Mouse (Mus musculus) limb, embryonic 12.5 days (tissue): ENCODE results near the gene Gch1. TPM values are rescaled to one million over a fixed set of nuclear protein-coding genes. Genes with fewer than 3 reads are reported as not detected.

Experiments used
- ATAC-seq: fragments of 200-750 bp; cut with Nextera tagmentation; 2 replicates; pipeline ENCODE4 v1.8.0; 2017; ENCODE audit warnings: low read depth, moderate TSS enrichment; ENCODE audit not compliant: insufficient number of reproducible peaks, insufficient read depth, low FRiP score, low TSS enrichment
- H3K27ac ChIP-seq: fragments of 300-500 bp; sonication (generic); 2 replicates; pipeline ENCODE4 v1.5.1; 2016; ENCODE audit warnings: mild to moderate bottlenecking, moderate library complexity
- H3K27me3 ChIP-seq: fragments of 300-500 bp; sonication (generic); 2 replicates; pipeline ENCODE4 v1.6.1; 2016; ENCODE audit warnings: mild to moderate bottlenecking, moderate library complexity
- H3K36me3 ChIP-seq: fragments of 300-500 bp; sonication (generic); 2 replicates; pipeline ENCODE4 v1.6.1; 2016; ENCODE audit warnings: mild to moderate bottlenecking, moderate library complexity
- H3K4me1 ChIP-seq: fragments of 300-500 bp; sonication (generic); replicated peaks from 2 replicates; pipeline ENCODE4 v1.6.1; 2016
- H3K4me2 ChIP-seq: fragments of 300-500 bp; sonication (generic); 2 replicates; pipeline ENCODE4 v1.6.1; 2016; ENCODE audit warnings: mild to moderate bottlenecking, moderate library complexity
- H3K4me3 ChIP-seq: fragments of 300-500 bp; sonication (generic); replicated peaks from 2 replicates; pipeline ENCODE4 v1.5.1; 2016; ENCODE audit warnings: mild to moderate bottlenecking
- H3K9ac ChIP-seq: fragments of 300-500 bp; sonication (generic); replicated peaks from 2 replicates; pipeline ENCODE4 v1.6.1; 2016; ENCODE audit warnings: mild to moderate bottlenecking, moderate library complexity
- H3K9me3 ChIP-seq: fragments of 300-500 bp; sonication (generic); 2 replicates; pipeline ENCODE4 v1.6.1; 2016; ENCODE audit warnings: mild to moderate bottlenecking, moderate library complexity
- WGBS: fragments of 180-500 bp; shearing (Covaris S2); methylation state at CpG from one replicate; pipeline ENCODE4 v1.1.7; 2016; 5-methylcytosine and 5-hydroxymethylcytosine counted together
- polyA plus RNA-seq: library from polyadenylated mRNA; unstranded; fragments of >200 nt; fragmentation: Nextera tagmentation; extraction: Ambion mirVana; gene quantifications from 2 replicates; pipeline ENCODE4 v1.2.1, GENCODE M21; 2016

Gene Gch1
- polyA plus RNA-seq, 1 experiment from 2014 or later = 1.3 TPM

GRCm38 (mm10) chr14:47197340-47197739 is 8.1 kb upstream of the Gch1 start:
- H3K4me3 ChIP-seq = no peak overlapping the region
- no peak overlapping the region for H3K4me2 ChIP-seq
- 97% methylated on average over 3 of the region's 3 CpGs for WGBS
- no peak for ATAC-seq
- H3K27ac ChIP-seq = no peak overlapping the region
- H3K9ac ChIP-seq = no peak overlapping the region
- H3K9me3 ChIP-seq = peaks cover 4% of the 10 kb centered on the region; the same call in 1 of the 2 replicates
- no peaks in the 10 kb centered on the region for H3K27me3 ChIP-seq
- no peaks in the 10 kb centered on the region for H3K4me1 ChIP-seq
- no peaks in the 10 kb centered on the region for H3K36me3 ChIP-seq

GRCm38 (mm10) chr14:47196711-47197110 is 7.5 kb upstream of the Gch1 start:
- no peak overlapping the region for H3K4me3 ChIP-seq
- no peaks in the 10 kb centered on the region for H3K36me3 ChIP-seq
- 81% methylated on average over 8 of the region's 8 CpGs for WGBS
- peaks cover 4% of the 10 kb centered on the region; the same call in 1 of the 2 replicates for H3K9me3 ChIP-seq
- H3K27ac ChIP-seq = no peak overlapping the region
- H3K4me2 ChIP-seq = no peak overlapping the region
- H3K27me3 ChIP-seq = no peaks in the 10 kb centered on the region
- no peaks in the 10 kb centered on the region for H3K4me1 ChIP-seq
- H3K9ac ChIP-seq = no peak overlapping the region
- ATAC-seq = no peak

GRCm38 (mm10) chr14:47194096-47194495 is 4.9 kb upstream of the Gch1 start:
- no peaks in the 10 kb centered on the region for H3K4me1 ChIP-seq
- no peak for ATAC-seq
- peaks cover under 1% of the 10 kb centered on the region; the same call in 1 of the 2 replicates for H3K27me3 ChIP-seq
- no peaks in the 10 kb centered on the region for H3K36me3 ChIP-seq
- H3K27ac ChIP-seq = no peak overlapping the region
- 43% methylated on average over 4 of the region's 4 CpGs for WGBS
- no peak overlapping the region for H3K4me3 ChIP-seq
- H3K9me3 ChIP-seq = peaks cover 4% of the 10 kb centered on the region; the same call in 1 of the 2 replicates
- H3K9ac ChIP-seq = no peak overlapping the region
- H3K4me2 ChIP-seq = no peak overlapping the region

GRCm38 (mm10) chr14:47193506-47193905 is 4.3 kb upstream of the Gch1 start:
- Histone ChIP-seq H3K4me3 (no peak overlapping the region), H3K27me3 (peaks cover 6% of the 10 kb centered on the region), H3K4me1 (peaks cover 4% of the 10 kb centered on the region), H3K36me3 (no peaks in the 10 kb centered on the region), H3K27ac (no peak overlapping the region), H3K9me3 (peaks cover 4% of the 10 kb centered on the region; the same call in 1 of the 2 replicates), H3K4me2 (no peak overlapping the region), H3K9ac (no peak overlapping the region)
- 79% methylated on average over 6 of the region's 6 CpGs for WGBS
- no peak for ATAC-seq

GRCm38 (mm10) chr14:47191861-47192260 is 2.6 kb upstream of the Gch1 start:
- Histone ChIP-seq H3K9me3 (peaks cover 4% of the 10 kb centered on the region; the same call in 1 of the 2 replicates), H3K27me3 (peaks cover 21% of the 10 kb centered on the region), H3K9ac (no peak overlapping the region), H3K4me1 (peaks cover 5% of the 10 kb centered on the region), H3K36me3 (no peaks in the 10 kb centered on the region), H3K4me3 (no peak overlapping the region), H3K4me2 (no peak overlapping the region), H3K27ac (no peak overlapping the region)
- 40% methylated on average over 5 of the region's 5 CpGs for WGBS
- no peak for ATAC-seq

- WGBS = 77% methylated on average over 4 of the region's 4 CpGs
- H3K4me2 ChIP-seq = no peak overlapping the region
- peaks cover 5% of the 10 kb centered on the region for H3K4me1 ChIP-seq
- peaks cover 21% of the 10 kb centered on the region for H3K27me3 ChIP-seq
- no peak overlapping the region for H3K9ac ChIP-seq
- no peak overlapping the region for H3K27ac ChIP-seq
- no peak overlapping the region for H3K4me3 ChIP-seq
- no peak for ATAC-seq
- H3K36me3 ChIP-seq = no peaks in the 10 kb centered on the region
- H3K9me3 ChIP-seq = no peaks in the 10 kb centered on the region
Observed at GRCm38 (mm10) chr14:47190626-47191025, 1.4 kb upstream of the Gch1 start.

GRCm38 (mm10) chr14:47189635-47189955 is 382 bp upstream of the Gch1 start:
- no peaks in the 10 kb centered on the region for H3K9me3 ChIP-seq
- no peak overlapping the region for H3K27ac ChIP-seq
- peak overlapping the region; percentile 100 for H3K4me2 ChIP-seq
- H3K36me3 ChIP-seq = no peaks in the 10 kb centered on the region
- 13% methylated on average over 8 of the region's 8 CpGs for WGBS
- H3K4me3 ChIP-seq = peak overlapping the region; percentile 78
- H3K9ac ChIP-seq = no peak overlapping the region
- H3K27me3 ChIP-seq = peaks cover 21% of the 10 kb centered on the region
- ATAC-seq = peak; percentile 17; the same call in 1 of the 2 replicates
- H3K4me1 ChIP-seq = peaks cover 5% of the 10 kb centered on the region

- peaks cover 21% of the 10 kb centered on the region for H3K27me3 ChIP-seq
- no peaks in the 10 kb centered on the region for H3K9me3 ChIP-seq
- H3K4me2 ChIP-seq = peak overlapping the region; percentile 100
- no peaks in the 10 kb centered on the region for H3K36me3 ChIP-seq
- 0 out of 2 replicates have a peak, but pooled peaks have one; percentile 32 for ATAC-seq
- no peak overlapping the region for H3K27ac ChIP-seq
- peak overlapping the region; percentile 50 for H3K9ac ChIP-seq
- WGBS = 2% methylated on average over 16 of the region's 16 CpGs
- peak overlapping the region; percentile 78 for H3K4me3 ChIP-seq
- peaks cover 5% of the 10 kb centered on the region for H3K4me1 ChIP-seq
Observed at GRCm38 (mm10) chr14:47188475-47188847, 752 bp downstream of the Gch1 start.

GRCm38 (mm10) chr14:47187666-47188360 is 1.4 kb downstream of the Gch1 start:
- no peak for ATAC-seq
- WGBS = 34% methylated on average over 12 of the region's 12 CpGs

GRCm38 (mm10) chr14:47187261-47187660 is 2.0 kb downstream of the Gch1 start:
- H3K4me1 ChIP-seq = peaks cover 5% of the 10 kb centered on the region
- H3K9me3 ChIP-seq = no peaks in the 10 kb centered on the region
- ATAC-seq = no peak
- peaks cover 21% of the 10 kb centered on the region for H3K27me3 ChIP-seq
- no peak overlapping the region for H3K4me3 ChIP-seq
- H3K9ac ChIP-seq = no peak overlapping the region
- H3K4me2 ChIP-seq = no peak overlapping the region
- H3K27ac ChIP-seq = no peak overlapping the region
- WGBS = 43% methylated on average over 1 of the region's 1 CpGs
- H3K36me3 ChIP-seq = no peaks in the 10 kb centered on the region

More at GRCm38 (mm10) chr14:47187666-47188360, 1.4 kb downstream of the Gch1 start:
- H3K4me2 ChIP-seq = peak overlapping the region; percentile 100
- no peak overlapping the region for H3K9ac ChIP-seq
- no peaks in the 10 kb centered on the region for H3K9me3 ChIP-seq
- H3K4me3 ChIP-seq = peak overlapping the region; percentile 78
- H3K4me1 ChIP-seq = peaks cover 5% of the 10 kb centered on the region
- peaks cover 21% of the 10 kb centered on the region for H3K27me3 ChIP-seq
- H3K27ac ChIP-seq = no peak overlapping the region
- H3K36me3 ChIP-seq = no peaks in the 10 kb centered on the region

GRCm38 (mm10) chr14:47186561-47186960 is 2.7 kb downstream of the Gch1 start:
- Histone ChIP-seq H3K4me1 (peaks cover 5% of the 10 kb centered on the region), H3K4me3 (no peak overlapping the region), H3K9me3 (no peaks in the 10 kb centered on the region), H3K4me2 (no peak overlapping the region), H3K9ac (no peak overlapping the region), H3K27ac (no peak overlapping the region), H3K36me3 (no peaks in the 10 kb centered on the region), H3K27me3 (peaks cover 21% of the 10 kb centered on the region)
- 81% methylated on average over 2 of the region's 2 CpGs for WGBS
- no peak for ATAC-seq
